Mouse (Mus musculus) ES-Bruce4 (cell line): ENCODE measurements around the gene Arhgap31. TPM values are rescaled to one million over a fixed set of nuclear protein-coding genes. Genes with fewer than 3 reads are reported as not detected.

Experiments
- H3K27ac ChIP-seq: 2 replicates; pipeline ENCODE4 v1.5.1; 2012; ENCODE audit warnings: low read length, inconsistent platforms; ENCODE audit not compliant: insufficient read depth
- H3K27me3 ChIP-seq: 2 replicates; pipeline ENCODE4 v1.6.1; 2012; ENCODE audit warnings: mild to moderate bottlenecking, low read length, inconsistent platforms; ENCODE audit not compliant: control insufficient read depth, poor library complexity, insufficient read depth, severe bottlenecking
- H3K36me3 ChIP-seq: 2 replicates; pipeline ENCODE4 v1.6.1; 2012; ENCODE audit warnings: inconsistent platforms, mild to moderate bottlenecking, low read length, moderate library complexity; ENCODE audit not compliant: control insufficient read depth, poor library complexity, insufficient read depth, severe bottlenecking
- H3K4me1 ChIP-seq: one replicate; pipeline ENCODE4 v1.8.1; 2011; ENCODE audit warnings: low read length; ENCODE audit not compliant: control insufficient read depth, insufficient read depth
- H3K4me3 ChIP-seq: 2 replicates; pipeline ENCODE4 v1.5.1; 2011; ENCODE audit warnings: low read depth, mild to moderate bottlenecking, low read length
- H3K9ac ChIP-seq: 2 replicates; pipeline ENCODE4 v1.6.1; 2012; ENCODE audit warnings: low read depth, mild to moderate bottlenecking, inconsistent platforms; ENCODE audit not compliant: poor library complexity, severe bottlenecking
- H3K9me3 ChIP-seq: replicated peaks from 2 replicates; pipeline ENCODE4 v1.6.1; 2012; ENCODE audit warnings: mild to moderate bottlenecking, low read length, inconsistent platforms; ENCODE audit not compliant: control insufficient read depth, poor library complexity, insufficient read depth, severe bottlenecking
- CTCF ChIP-seq: IDR thresholded peaks from one replicate; pipeline ENCODE4 v1.8.1; 2011; ENCODE audit warnings: low read depth, low read length
- EP300 ChIP-seq: IDR thresholded peaks from 2 replicates; pipeline ENCODE4 v1.6.1; 2011; ENCODE audit warnings: low read depth, low read length; ENCODE audit not compliant: insufficient read depth
- POLR2A ChIP-seq: IDR thresholded peaks from one replicate; pipeline ENCODE4 v1.8.1; 2011; ENCODE audit warnings: low read length; ENCODE audit not compliant: insufficient read depth
- polyA plus RNA-seq: library from polyadenylated mRNA; stranded (reverse); fragments of >200 nt; gene quantifications from 2 replicates; pipeline ENCODE4 v1.2.4, GENCODE M21; 2011; ENCODE audit warnings: low read depth; ENCODE audit not compliant: missing spikeins, insufficient read depth, insufficient read length

The Arhgap31 gene
- polyA plus RNA-seq, 1 experiment: 1.3 TPM

GRCm38 (mm10) chr16:38758104-38758861, 45.2 kb upstream of the Arhgap31 start:
- no peaks in the 10 kb centered on the region for H3K27me3 ChIP-seq

GRCm38 (mm10) chr16:38757626-38758025, 44.6 kb upstream of the Arhgap31 start:
- H3K4me3 ChIP-seq: no peak overlapping the region
- H3K27me3 ChIP-seq: no peaks in the 10 kb centered on the region
- H3K27ac ChIP-seq: no peak overlapping the region
- no peak overlapping the region for H3K9ac ChIP-seq
- H3K4me1 ChIP-seq: peaks cover 2% of the 10 kb centered on the region
- no peaks in the 10 kb centered on the region for H3K9me3 ChIP-seq
- H3K36me3 ChIP-seq: no peaks in the 10 kb centered on the region
- TF ChIP-seq POLR2A (no peak), CTCF (no peak), EP300 (no peak)

More at GRCm38 (mm10) chr16:38758104-38758861, 45.2 kb upstream of the Arhgap31 start:
- no peak for TF ChIP-seq CTCF
- TF ChIP-seq POLR2A: no peak
- TF ChIP-seq EP300: no peak
- H3K4me1 ChIP-seq: peaks cover 2% of the 10 kb centered on the region
- H3K27ac ChIP-seq: no peak overlapping the region
- H3K9ac ChIP-seq: no peak overlapping the region
- H3K4me3 ChIP-seq: no peak overlapping the region
- no peaks in the 10 kb centered on the region for H3K9me3 ChIP-seq
- no peaks in the 10 kb centered on the region for H3K36me3 ChIP-seq

GRCm38 (mm10) chr16:38756572-38756971, 43.5 kb upstream of the Arhgap31 start:
- Histone ChIP-seq H3K27ac (no peak overlapping the region), H3K36me3 (no peaks in the 10 kb centered on the region), H3K4me3 (no peak overlapping the region)

GRCm38 (mm10) chr16:38756177-38756503, 43.1 kb upstream of the Arhgap31 start:
- no peak overlapping the region for H3K9ac ChIP-seq
- H3K27ac ChIP-seq: no peak overlapping the region
- no peaks in the 10 kb centered on the region for H3K9me3 ChIP-seq
- no peak for TF ChIP-seq EP300
- TF ChIP-seq POLR2A: no peak
- no peak for TF ChIP-seq CTCF
- H3K36me3 ChIP-seq: no peaks in the 10 kb centered on the region
- H3K4me1 ChIP-seq: peaks cover 2% of the 10 kb centered on the region
- no peaks in the 10 kb centered on the region for H3K27me3 ChIP-seq
- H3K4me3 ChIP-seq: no peak overlapping the region

More at GRCm38 (mm10) chr16:38756572-38756971, 43.5 kb upstream of the Arhgap31 start:
- Histone ChIP-seq H3K9ac (no peak overlapping the region), H3K4me1 (peaks cover 2% of the 10 kb centered on the region), H3K27me3 (no peaks in the 10 kb centered on the region), H3K9me3 (no peaks in the 10 kb centered on the region)
- TF ChIP-seq POLR2A (no peak), CTCF (no peak), EP300 (no peak)

- Histone ChIP-seq H3K27me3 (no peaks in the 10 kb centered on the region), H3K4me1 (peaks cover 2% of the 10 kb centered on the region), H3K36me3 (no peaks in the 10 kb centered on the region), H3K4me3 (no peak overlapping the region), H3K9ac (no peak overlapping the region), H3K27ac (no peak overlapping the region), H3K9me3 (no peaks in the 10 kb centered on the region)
- no peak for TF ChIP-seq EP300
- no peak for TF ChIP-seq POLR2A
- TF ChIP-seq CTCF: no peak
These were observed 42.5 kb upstream of the Arhgap31 start for GRCm38 (mm10) chr16:38755452-38756176.

- no peak for TF ChIP-seq EP300
- TF ChIP-seq POLR2A: no peak
- TF ChIP-seq CTCF: no peak
- Histone ChIP-seq H3K27me3 (no peaks in the 10 kb centered on the region), H3K9ac (no peak overlapping the region), H3K4me1 (peaks cover 2% of the 10 kb centered on the region), H3K9me3 (no peaks in the 10 kb centered on the region), H3K4me3 (no peak overlapping the region), H3K27ac (no peak overlapping the region), H3K36me3 (no peaks in the 10 kb centered on the region)
These were observed 40.6 kb upstream of the Arhgap31 start for GRCm38 (mm10) chr16:38753631-38754030.
